Mouse (Mus musculus): Measurements from ENCODE around the gene Zbtb46.
A peak's percentile ranks its signal among the peaks of the same experiment; 100 is the strongest.

The Zbtb46 gene

DNA sequence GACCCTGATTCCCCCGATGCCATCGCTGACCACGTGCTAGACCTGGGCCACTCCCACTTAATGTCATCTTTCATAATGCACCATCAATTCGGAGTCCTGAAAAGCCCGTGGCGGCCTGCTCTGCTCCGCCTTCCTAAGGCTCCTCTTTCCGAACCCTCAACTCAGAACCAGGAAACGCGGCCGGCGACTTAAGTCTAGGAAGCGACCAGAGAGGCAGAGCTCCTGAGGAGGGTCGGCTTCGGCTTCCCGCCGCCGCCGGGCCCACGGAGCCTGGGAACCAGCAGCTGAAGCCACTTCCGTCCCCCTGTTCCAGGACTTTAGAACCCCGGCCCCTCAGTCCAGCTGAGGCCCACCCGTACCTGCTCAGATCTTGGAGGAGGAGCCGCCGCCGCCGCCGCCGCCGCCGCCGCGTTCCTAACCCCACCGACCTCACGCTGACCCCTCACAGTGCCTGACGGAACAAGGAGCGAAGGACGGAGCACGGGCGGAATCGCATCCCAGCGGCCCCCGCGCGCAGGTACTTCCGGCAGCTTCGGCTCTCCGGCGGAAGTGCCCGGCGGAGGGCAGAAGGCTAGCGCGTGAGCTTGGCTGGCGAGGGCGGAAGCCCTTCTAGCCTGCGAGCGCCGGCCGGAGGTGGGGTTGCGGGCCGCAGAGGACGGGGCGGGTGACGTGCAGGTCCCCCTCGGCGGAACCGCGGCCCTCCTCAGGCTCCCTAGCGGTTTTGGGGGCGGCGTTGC lies 94.2 kb downstream of the Zbtb46 start, which contains the start of the genes Zgpat and Arfrp1:
Gene Zgpat (plus strand): TSS at position 69 of the 737 bp plus-strand sequence.
Gene Arfrp1 (minus strand): TSS at position 545 of the 737 bp plus-strand sequence.
- DNase-seq (ENCODE audit: low spot score in 2 of 2), result peak; percentile 84 to 93

DNA sequence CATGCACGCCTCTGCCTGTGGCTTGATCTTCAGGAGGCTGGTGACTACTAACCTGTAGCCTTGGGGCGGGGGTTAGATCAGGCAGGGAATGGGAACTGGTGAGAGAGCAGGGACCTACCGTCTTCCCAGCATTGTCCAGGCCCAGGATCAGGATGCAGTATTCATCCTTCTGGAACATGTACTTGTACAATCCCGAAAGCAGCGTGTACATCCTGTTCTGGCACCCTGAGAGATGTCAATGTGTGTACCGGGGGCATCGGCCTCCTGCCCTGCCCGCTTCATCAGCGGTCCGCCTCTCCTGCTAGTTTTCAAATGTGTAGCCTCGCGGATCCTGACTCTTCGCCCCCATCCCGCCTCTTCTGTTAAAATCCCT lies 94.8 kb downstream of the Zbtb46 start:
- DNase-seq (ENCODE audit: low spot score in 2 of 2), result no peak

DNA sequence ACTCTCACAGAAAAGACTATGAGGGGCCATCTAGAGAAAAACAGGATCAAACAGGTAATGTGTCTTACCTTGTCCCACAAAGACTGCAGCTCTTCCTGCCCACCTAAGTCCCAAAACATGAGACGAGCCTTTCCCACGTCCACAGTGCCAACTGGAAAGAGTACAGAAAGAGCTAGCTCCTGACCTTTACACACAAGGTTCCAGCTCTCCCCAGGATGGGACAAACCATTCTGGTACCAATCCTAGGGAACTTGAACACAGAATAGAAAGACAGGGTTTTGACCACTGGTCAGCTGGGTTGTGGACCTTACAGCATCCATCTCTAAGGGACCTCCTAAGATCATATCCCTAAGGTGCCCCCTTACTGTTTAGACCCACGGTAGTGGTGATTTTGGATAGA lies 95.3 kb downstream of the Zbtb46 start:
- DNase-seq (ENCODE audit: low spot score in 2 of 2), result no peak

DNA sequence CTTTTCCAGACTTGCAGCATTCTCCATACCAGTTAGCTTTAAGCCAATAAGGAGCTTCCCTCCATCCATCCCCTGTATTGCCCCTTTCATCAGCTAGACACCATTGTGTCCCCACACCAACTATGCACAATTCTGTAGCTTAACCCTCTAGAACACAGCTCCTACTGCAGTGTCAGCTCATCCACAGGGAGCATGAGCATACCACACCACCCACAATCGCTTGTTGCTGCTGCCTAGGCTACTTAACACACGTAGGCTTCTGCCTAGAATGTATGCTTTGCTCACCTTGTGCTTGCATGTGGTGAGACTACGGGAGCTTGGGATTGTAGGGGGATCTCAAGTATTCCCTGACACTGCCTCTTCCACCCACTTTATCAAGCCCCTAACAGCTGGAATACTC lies 102.4 kb downstream of the Zbtb46 start:
- DNase-seq (ENCODE audit: low spot score in 2 of 2), result no peak

DNA sequence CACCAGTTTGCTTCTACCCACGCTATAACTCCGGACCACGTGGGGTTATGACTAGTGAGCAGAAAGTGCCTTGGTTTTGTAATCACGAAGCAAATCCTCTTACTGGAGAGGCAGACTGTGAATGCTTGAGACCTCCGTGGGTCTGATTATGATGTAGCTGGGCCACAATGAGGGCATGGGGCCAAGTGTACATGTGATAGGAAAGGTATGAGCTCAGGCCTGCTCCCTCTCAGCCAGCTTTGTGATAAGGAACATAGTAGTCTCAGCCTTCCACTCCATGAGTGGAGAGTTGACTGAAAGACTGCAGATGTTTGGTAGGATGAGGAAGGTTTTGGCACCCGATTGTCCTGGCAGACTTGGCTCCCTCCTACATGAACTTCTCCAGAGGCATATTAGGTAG lies 116.5 kb downstream of the Zbtb46 start:
- DNase-seq (ENCODE audit: low spot score in 2 of 2), result no peak

DNA sequence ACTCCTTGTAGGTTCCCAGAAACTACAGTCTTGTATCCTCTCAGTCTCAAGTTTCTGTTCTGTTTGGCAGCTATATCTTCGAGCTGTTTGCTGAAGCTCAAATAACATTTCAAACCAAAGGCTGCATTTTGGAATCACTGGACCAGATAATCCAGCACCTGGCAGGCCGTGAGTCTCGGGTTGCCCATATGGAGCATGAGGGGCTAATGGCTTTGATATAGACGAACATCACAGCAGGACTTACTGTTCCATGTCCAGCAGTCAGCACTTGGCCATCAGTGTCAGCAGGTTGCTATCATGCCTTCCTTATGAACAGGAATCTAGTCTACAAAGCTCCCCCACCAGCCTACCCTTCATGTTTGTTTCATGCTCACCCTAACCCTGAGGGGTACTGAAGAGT lies 118.8 kb downstream of the Zbtb46 start:
- no peak for DNase-seq (ENCODE audit: low spot score in 2 of 2)
